Mouse (Mus musculus): ENCODE measurements around the gene Sp9.

The Sp9 gene

GRCm38 (mm10) chr2:73271459-73272161 lies at the start of gene Sp9:
Gene Sp9 (plus strand): TSS chr2:73271925.
- DNase-seq = peak in 1 of 2 experiments; percentile 15

- no peak for DNase-seq
These were observed 40.6 kb upstream of the Sp9 start for GRCm38 (mm10) chr2:73231081-73231480.

DNA sequence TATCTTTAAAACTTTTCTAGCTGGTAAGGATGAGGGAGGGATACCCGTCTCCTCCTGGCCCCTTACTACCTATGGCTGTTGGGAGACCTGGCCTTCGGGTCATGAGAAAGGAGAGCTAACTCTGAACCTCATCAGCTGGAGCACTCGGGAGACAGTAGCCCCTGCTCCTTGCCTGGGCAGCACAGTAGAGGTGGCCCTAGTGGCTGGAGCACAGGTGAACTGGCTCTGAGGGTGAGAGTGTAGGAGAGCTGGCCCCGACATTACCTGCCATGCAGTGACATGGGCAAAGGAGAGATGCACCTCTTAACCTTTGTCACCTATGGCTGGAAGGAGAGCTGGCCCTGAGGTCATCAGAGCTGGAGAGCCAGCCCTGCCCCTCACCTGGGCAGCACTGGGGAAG lies 30.4 kb upstream of the Sp9 start:
- no peak for DNase-seq

DNA sequence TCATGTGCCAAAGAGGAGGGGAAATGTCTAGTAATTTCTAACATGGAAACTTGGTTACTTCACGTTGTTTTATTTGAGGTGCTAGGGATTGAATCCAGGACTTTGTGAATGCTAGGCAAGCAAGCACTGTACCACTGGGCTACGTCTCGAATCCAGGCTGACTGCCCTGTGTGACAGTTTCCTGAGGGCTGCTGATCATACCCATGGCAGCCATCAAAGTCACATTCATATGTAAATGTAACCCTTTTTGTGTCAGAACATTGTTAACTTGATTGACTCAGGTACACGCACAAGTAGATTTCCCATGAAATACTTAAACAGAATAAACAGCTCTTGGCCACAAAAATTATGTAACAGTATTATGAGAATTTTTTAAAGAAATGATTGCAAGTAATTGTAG lies 23.0 kb upstream of the Sp9 start:
- no peak for DNase-seq

DNA sequence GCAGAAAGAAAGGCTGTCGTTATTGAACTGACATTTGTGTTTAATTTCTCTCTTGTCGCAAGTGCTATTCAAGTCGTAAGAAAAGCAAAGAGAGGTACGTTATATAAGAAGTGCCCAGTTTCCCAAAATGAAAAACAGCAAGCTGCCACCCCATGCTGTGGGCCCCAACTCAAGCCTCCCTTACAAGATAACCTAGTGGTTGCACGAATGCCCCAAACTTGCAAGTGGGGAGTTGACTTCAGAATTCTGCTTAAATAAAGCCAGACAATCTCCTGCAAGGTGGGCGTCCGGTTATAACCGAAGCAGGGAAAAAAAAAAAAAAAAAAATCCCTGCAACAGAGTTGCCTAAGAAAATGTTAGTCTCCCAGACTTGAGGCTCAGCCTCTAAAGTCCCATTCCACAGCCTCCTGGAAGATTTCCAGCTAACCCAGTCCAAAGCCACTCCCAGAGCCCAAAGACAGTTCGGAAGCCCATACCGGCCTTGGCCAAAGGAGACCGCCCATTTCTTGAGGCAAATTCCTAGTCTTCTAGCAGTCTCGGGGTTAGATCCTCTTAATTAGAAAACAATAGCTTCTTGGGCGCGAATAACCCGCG lies 8.5 kb upstream of the Sp9 start:
- no peak for DNase-seq

DNA sequence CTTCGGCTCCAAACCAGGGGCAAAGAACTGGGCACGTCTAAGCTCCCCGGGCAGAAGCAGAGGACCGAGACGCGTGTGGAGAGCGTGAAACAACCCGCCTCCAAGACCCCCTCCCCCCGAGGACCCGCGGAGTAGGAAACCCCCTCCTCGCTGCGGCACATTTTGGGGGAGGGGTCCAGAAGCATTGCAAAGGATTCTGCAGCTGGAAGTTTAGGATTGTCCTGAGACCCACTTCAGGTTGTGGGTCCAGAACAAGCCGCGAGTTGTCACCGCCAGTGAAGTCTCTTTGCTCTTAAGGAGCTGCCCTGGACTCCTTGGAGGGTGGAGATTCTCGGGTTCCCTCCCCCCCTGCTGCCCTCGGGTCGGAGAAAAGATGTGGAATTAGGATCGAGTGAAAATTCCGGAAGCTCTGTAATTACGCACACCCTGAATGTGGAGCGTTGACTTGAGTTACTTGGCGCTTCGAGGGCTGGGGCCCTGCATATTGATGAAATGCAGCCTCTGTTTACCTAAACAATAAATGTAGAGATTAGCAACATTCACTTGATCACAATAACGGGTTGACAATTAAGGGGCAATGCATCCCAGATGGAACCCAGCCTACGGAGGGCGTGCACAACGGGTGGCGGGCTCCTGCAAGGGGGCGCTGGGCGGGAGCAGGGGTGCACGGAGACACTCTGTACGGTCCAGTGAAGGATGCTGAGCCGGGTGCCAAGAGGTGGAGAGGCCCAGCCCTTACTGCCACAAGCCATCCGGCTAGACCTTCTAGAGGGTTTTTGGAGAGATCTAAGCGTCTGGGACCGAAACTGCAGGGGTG lies 7.7 kb upstream of the Sp9 start:
- no peak for DNase-seq

DNA sequence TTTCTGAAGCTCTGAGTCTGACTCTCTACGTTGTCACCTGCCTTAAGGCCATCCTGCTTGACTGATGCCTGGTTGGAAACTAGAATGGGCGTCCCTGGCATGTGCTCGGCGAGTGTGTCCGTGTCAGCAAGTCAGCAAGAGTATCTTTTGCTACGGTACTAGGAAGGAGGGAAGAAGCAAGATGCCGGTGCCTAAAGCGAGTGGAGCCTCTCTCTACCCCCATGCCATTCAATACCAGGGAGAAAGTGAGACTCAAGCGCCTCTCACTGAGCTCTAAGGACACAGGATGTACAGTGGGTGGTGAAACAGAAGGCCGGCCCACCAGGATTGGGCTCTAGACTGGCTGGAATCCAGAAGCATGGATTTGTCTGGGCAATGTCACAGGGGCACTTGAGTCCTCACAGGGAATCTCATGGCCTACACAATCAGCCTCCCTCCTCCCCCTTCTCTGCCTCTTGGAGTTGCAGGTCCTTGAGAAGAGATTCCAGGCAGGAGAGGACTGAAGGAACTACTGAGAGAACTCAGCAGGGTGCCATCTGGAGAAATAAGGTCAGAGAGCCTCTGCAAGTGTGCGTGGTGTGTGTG lies 7.0 kb upstream of the Sp9 start:
- DNase-seq = no peak

DNA sequence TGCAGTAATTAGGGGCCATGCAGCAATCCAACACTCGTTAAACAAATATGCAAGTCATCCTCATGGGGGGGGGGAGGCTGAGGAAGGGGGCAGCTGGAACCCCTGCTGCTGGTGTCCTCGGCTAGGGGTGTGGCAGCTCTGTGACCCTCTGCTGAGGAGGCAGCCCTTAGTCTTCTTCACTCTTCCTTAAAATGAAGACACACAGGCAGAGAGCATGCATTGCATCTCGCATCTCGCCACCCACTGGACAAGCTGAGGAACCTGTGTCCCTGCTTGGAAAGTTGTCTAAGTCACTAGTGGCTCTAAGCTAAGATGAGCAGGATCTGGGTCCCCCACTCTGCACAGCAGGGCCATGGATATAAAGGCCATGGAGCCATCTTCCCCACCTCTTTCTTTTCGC lies 5.7 kb upstream of the Sp9 start:
- DNase-seq = no peak

GRCm38 (mm10) chr2:73266623-73267022 lies 5.1 kb upstream of the Sp9 start:
- no peak for DNase-seq

DNA sequence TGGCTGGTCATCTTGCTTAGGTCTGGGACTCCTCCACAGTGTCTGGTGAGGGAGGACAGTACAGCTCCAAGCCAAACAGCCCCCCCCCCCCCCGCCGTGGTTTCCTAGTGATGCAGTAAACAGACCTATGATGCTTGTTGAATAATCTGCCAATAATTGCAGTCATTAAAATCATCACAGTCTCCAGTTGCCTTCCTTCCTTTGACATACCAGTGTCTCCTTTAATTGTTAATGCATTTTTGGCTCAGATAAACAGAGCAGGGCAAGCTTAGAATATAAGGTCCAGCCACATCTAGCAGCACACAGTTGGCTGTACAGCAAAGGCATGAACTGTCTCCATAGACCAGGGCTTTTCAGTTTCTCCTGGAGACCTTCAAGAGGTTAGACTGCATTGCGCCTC lies 4.5 kb upstream of the Sp9 start:
- no peak for DNase-seq

GRCm38 (mm10) chr2:73267818-73268217 lies 3.9 kb upstream of the Sp9 start:
- no peak for DNase-seq

DNA sequence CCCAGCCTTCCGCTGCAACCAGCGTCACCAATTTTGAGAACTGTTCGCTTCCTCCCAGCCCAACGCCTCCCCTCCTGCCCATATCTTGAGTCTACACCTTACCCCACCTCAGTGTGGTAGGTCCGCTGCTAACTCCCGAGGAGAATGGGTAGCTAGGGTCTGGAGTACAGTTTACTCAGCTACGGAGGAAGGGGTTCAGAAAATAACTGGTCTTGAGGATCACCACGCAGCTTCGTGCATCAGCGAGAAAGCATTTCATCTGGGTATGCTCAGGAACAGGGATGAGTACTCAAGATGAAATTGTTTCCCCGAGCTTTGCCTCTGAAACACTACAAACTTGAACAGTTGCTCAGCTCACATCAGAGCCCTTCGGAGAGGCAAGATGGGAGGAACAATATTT lies 3.4 kb upstream of the Sp9 start:
- DNase-seq = no peak

DNA sequence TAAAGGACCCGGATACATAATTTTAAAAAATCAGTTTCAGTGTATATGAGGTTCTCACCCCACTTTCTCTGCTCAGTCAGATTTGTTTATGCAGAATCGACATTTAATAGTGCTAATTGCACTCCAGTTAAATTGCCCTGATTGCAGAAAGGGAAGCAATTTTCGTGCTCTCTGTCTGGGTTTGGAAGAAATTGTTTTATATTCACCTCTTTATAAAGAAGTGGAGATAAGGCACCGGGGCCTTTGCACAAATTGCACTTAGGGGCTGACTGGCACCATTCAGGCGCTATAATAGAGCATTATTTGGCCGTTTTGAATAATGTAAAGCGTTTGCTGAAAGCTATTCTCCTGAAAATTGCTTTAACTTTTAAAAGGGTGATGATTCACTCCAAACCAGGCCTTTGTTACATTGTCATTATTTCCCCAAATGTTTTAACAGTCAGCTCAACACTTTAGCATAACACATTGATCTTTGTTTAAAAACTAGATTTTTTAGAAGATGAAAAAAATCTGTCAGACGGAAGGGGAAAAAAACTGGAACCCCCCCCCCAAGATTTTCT lies 2.8 kb upstream of the Sp9 start:
- no peak for DNase-seq

DNA sequence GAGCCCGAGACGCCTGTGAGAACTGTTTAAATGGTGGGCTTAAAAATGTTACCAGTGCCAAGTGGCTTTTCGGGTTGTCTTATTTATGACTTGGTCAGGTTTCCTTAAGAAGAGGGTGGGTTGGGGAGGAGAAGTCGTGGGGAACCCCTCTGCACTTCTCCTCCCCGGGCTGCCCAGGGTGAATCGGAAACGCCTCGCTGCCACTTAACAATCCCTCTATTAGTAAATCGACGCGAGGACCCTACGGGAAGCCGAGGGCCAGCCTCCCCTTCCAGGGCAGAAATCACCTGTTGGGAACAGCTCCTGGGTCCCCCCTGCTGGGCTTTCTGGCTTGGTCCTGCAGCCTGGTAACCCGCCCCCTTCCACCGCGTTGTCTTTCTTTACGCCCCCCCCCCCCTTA lies 2.1 kb upstream of the Sp9 start:
- DNase-seq = no peak

DNA sequence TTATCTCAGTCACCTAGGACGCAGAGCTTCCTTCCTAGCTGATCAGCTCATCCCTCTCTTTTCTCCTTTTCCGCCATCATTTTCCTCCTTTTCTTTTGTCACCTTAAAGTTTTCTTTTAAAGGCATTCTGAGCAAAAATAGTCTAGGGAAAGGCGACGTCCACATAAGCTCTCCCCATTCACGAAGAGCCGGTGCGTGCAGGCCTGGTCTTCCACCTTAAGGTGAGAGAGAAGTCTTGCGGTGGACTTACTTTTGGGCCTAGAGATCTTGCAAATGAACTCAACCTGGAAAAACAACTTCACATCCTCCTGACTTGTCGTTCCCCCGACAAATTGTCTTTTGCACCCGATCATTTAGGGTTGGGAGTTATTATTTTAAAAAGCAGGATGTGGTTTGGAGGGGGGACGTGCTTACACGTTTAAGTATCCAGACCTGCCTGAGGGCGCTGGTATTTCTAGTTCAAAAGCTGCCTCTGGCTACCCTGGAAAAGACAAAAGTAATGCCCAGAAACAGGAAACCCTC lies 1.6 kb upstream of the Sp9 start:
- DNase-seq = no peak

- DNase-seq = peak in 1 of 2 experiments; percentile 18
These were observed 899 bp upstream of the Sp9 start for GRCm38 (mm10) chr2:73270593-73271458.

- peak in 1 of 2 experiments; percentile 18 for DNase-seq
These were observed 875 bp downstream of the Sp9 start for GRCm38 (mm10) chr2:73272351-73273248.

- DNase-seq = no peak
These were observed 1.8 kb downstream of the Sp9 start for GRCm38 (mm10) chr2:73273249-73274118.

- DNase-seq = peak in 1 of 2 experiments; percentile 18
These were observed 2.6 kb downstream of the Sp9 start for GRCm38 (mm10) chr2:73274119-73274920.
